Mouse (Mus musculus) T-helper 2 cell (primary cell): ENCODE results near the gene Zfp758.
"Not testable (repeated sequence)": the region's sequence is repeated elsewhere in the genome, so short reads cannot be mapped to it uniquely, and the experiment has no call there.

Source experiments
- in situ Hi-C: fragments of 300-600 bp; cut with MboI, MseI; formaldehyde crosslinking; loops from one replicate; pipeline ENCODE4 v1.15.1; 2025; ENCODE audit warnings: high pct_unique_total_duplicates

Zfp758 gene

DNA sequence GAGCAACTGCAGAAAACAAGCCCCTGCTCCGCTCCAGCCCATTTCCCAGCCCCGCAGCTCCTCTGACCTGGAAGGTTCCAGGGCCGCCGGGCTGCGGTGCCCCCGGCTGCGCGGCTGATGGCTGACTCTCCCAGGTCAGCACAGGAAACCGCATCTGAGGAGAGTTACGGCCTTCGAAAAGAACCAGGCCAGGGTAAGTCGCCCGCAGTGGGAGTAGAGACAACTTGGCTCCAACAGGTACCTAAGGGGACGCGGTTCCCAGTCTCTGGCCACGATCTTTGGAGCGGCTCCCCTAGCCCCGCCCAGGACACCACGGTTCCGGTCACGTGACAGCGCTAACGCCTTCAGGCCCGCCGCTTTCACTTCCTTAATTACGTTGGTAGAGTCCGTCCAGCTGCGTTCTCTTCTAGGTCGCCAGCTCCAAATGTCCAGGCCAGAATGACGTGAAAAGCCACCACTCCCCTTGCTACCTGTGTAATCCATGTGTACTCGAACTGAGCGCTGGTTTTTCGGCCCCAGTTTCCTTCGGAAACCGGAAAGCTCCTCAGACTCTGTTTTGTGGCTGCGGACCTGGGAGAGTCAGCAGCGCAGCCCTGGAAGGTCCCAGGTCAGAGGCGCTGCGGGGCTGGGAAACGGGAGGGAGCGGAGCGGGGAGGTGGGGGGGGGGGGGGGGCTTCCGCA lies at the start of gene Zfp758, which contains the start of gene Zfp944:
TSS of gene Zfp758 (plus strand) at position 353 of the 681 bp plus-strand sequence.
TSS of gene Zfp944 (minus strand) at position 300 of the 681 bp plus-strand sequence.
- in situ Hi-C loops: loop anchor here (25.0 kb wide), 1 partner anchor 399 kb away; the partner anchor contains the start of genes Zfp942 and Zfp943

DNA sequence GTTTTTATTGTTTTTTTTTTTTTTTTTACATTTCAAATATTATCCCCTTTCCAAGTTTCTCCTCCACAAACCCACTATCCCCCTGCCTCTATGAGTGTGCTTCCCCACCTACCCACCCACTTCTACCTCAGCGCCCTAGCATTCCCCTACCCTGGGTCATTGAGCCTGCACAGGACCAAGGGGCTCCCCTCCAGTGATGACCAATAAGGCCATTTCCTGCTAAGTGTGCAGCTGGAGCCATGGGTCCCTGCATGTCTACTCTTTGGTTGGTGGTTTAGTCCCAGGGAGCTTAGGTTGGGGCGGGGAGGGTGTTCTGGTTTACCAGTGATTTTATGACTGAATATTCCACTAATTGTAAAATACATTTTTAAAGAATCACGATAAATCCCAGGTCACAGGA lies 47.0 kb upstream of the Zfp758 start:
- in situ Hi-C loops: loop anchor here (5.0 kb wide), 1 partner anchor 92 kb away; no protein-coding TSS in a partner anchor

DNA sequence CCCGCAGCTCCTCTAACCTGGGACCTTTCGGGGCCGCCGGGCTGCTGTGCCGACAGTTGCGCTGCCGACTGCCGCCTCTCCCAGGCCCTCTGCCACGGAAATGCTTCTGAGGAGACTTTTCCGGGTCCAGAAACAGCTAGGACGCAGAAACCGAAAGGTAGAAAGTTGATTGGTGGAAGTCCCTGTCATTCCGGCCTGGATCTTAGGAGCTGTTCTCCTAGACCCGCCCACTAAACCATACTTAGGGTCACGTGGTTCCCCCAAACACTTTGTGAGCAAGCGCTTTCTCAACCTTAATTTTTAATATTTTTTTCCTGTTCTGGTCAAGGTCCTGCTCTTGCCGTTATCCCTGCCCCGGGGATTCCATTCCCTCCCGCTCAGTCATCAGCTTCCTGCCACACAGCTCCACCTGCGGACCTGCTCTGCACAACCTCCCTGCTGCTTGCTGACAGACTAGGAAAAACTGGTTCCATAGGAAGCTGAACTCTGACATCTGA lies 46.5 kb upstream of the Zfp758 start, which contains the start of gene CT030661.1:
TSS of gene CT030661.1 (minus strand) at position 108 of the 497 bp plus-strand sequence.
- in situ Hi-C loops: loop anchor here (5.0 kb wide), 1 partner anchor 92 kb away; no protein-coding TSS in a partner anchor

DNA sequence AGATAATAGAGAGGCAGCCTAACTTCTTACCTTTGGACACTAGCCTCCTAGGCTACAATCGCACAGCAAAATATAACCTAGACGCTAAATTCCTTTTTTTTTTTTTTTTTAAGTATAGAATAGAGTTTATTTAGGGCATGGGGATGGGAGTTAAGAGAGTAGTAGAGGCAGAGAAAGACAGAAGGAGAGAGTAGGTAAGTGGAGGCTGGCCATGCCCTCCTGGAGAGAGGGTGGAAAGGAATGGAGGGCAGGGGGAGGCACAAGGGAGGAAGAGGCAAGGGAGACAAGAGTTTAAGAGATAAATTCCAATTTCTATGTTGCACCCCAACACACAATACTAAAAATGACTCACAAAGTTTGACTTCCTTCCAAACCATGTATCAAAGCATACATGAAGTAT lies 46.0 kb upstream of the Zfp758 start:
- in situ Hi-C loops: not testable (repeated sequence)

DNA sequence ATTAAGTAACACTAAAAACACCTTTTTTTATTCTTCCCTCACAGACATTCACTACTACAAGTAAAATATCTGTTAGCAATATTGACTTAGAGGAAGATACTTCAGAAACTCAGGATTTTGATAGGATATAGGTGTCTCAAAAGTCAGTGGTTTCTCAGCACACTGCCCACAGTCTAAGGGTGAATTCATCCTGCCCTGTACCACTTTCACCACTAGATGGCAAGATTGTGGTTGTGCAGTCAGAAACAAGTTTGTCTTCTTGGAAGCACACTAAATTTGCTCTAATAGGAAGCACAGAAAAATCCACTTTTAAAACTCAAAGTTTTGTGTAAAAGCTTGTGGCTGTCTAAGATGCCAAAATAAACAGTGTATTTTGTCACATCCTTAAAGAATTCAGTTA lies 8.5 kb upstream of the Zfp758 start:
- in situ Hi-C loops: loop anchor here (5.0 to 25.0 kb wide), 2 partner anchors 55 to 390 kb away; partner anchors contain the start of genes Zfp942 and Zfp943

DNA sequence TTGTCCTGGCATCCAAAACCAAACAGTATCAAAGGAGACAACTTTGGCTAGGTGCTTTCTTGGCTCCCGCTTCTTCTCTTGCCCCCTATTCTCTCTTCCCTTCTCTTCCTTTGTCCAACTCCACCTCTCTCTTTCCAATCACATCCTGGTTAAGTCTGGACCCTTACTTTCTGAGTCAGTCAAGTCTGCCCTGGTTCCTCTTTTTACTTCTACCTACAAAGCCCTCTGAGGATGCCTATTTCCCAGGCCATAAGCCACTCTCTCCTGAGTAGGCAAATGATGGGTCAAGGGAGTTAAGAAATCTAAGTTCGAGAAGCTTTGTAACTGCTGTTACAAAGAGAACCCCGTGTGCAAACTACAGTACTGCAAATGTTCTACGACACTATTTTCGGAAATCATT lies 681 bp upstream of the Zfp758 start:
- in situ Hi-C loops: loop anchor here (25.0 kb wide), 1 partner anchor 398 kb away; the partner anchor contains the start of genes Zfp942 and Zfp943

DNA sequence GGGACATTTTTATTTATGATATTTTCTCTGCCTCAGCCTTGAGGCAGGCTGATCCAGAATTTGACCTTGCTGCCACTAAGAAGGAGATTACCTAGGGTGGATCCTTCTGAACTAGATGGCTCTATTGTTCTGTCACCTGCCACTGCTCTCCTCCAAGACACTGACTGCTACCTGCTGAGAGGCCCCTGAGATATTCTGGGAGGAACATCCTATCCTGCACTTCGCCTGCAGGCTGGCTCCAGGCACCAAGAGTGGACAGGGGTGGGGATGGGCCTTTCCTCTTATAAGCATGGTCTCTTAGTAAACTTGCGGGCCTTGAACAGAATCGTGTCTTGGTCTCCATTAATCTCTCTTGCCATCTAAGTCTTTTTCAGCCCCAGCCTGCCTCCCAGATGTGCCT lies 2.6 kb downstream of the Zfp758 start:
- in situ Hi-C loops: loop anchor here (25.0 kb wide), 1 partner anchor 402 kb away; the partner anchor contains the start of genes Zfp942 and Zfp943

DNA sequence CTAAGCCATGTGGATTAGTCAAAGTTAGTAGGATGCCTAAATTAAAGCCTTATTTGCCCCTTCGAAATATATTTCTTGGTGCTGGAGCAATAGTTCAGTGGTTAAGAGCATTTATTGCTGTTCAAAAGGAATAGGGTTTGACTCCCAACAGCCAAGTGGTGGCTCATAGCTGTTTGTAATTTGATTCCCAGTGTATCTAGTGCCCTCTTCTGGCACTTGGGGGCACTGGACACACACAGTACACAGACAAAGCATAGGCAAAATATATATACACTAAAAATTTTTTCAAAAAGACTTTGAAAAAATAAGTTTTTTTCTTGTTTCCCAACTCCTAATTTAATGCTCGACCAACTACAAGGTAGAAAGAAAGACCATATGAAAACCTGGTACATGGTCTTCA lies 49.5 kb downstream of the Zfp758 start:
- in situ Hi-C loops: loop anchor here (10.0 kb wide), 1 partner anchor 326 kb away; no protein-coding TSS in a partner anchor

DNA sequence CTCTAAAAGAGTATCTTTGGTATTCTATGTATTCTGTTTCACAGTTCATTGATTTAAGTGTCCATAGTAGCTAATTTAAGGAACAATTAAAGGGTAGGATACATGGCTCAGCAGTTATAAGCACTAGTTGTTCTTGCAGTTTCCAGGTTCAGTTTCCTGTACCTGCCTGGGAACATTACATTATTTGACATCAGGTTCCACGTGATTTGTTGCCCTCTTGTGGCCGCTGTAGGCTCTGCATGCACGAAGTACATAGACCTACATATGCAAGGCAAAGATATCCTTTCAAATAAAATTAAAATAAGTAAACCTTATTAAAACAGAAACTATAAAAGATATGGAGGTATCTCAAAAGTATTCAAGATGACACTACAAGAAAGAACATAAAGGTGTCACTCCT lies 56.3 kb downstream of the Zfp758 start:
- in situ Hi-C loops: loop anchor here (10.0 kb wide), 1 partner anchor 333 kb away; no protein-coding TSS in a partner anchor

DNA sequence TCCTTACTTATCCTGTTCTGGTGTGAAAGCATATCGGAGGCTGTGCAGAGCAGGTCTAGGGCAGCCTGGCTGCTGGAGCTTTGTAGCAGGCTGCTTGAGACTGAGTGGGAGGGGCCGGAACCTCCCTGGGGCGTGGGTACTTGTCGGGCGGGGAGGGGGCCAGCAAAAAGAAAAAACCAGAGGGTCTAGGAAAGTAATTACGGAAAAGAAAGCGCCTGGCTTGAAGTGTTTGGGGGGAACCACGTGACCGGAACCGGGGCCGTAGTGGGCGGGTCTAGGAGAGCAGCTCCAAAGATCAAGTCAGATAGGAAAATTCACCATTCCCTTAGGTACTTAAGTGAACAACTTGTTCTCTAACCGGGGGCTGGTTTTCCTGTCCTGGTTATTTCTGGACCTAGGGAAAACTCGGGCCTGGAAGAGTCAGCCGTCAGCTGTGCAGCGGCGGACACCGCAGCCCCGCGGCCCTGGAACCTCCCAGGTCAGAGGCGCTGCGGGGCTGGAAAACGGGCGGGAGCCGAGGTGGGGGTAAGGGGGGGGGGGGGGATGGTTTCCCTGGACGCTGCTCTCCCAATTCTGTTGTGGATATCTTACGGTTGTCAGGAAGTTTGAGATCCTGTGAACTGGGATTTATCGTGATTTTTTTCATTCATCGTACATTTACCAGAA lies 62.8 kb downstream of the Zfp758 start, which contains the start of gene Zfp946:
TSS of gene Zfp946 (plus strand) at position 271 of the 666 bp plus-strand sequence.
- in situ Hi-C loops: no loop called here

DNA sequence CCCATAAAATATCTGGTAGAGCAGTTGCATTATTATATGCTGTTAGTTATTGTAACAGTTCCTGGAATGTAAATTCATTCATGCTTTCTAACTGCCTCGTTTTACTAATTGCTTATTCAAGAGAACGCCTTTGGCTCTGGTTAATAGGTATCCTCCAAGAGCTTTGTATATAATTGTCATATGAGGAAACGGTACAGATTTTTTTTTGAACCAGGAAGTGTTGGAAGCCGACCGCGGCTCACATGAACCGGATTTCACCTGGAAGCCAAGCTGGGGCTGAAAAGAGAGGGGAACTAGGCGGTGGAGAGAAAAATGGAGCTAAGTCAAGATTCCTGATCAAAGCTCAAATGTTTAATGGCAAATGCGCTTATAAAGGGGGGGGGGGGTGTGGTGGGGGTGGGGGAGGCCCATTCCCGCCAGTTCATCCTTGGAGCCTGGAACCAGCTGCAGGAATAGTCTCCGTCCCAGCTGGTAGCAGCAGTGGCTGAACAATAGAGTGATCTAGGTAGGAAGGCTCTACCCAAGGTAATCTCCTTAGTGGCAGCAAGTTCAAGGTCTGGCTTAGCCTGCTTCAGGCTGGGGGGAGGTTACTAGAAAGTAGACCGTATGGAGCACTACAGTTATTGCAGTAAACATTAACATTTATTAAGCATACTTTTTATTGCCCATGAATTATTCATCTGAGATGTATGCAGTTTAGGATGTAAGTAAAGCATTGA lies 63.5 kb downstream of the Zfp758 start:
- in situ Hi-C loops: loop anchor here (25.0 kb wide), 1 partner anchor 1138 kb away; the partner anchor contains the start of gene Zfp213
